Mouse (Mus musculus) layer of hippocampus, postnatal 14 days (tissue): ENCODE measurements around the gene Gm21860. TPM values are rescaled to one million over a fixed set of nuclear protein-coding genes. Genes with fewer than 3 reads are reported as not detected.
A peak's percentile ranks its signal among the peaks of the same experiment; 100 is the strongest.
"Not testable (repeated sequence)": the region's sequence is repeated elsewhere in the genome, so short reads cannot be mapped to it uniquely, and the experiment has no call there.

Source experiments
- DNase-seq, 2 experiments: peaks; one replicate each; pipeline ENCODE4 v3.0.0; 2021 to 2022; ENCODE audit warnings: low spot score in 2 of 2, mixed read lengths in 1 of 2
- total RNA-seq, 2 experiments: library from RNA; stranded (reverse); gene quantifications; 2 replicates each; pipeline ENCODE4 v1.2.3; 2021

The Gm21860 gene
- total RNA-seq, 2 experiments from 2014 or later, result not detected

DNA sequence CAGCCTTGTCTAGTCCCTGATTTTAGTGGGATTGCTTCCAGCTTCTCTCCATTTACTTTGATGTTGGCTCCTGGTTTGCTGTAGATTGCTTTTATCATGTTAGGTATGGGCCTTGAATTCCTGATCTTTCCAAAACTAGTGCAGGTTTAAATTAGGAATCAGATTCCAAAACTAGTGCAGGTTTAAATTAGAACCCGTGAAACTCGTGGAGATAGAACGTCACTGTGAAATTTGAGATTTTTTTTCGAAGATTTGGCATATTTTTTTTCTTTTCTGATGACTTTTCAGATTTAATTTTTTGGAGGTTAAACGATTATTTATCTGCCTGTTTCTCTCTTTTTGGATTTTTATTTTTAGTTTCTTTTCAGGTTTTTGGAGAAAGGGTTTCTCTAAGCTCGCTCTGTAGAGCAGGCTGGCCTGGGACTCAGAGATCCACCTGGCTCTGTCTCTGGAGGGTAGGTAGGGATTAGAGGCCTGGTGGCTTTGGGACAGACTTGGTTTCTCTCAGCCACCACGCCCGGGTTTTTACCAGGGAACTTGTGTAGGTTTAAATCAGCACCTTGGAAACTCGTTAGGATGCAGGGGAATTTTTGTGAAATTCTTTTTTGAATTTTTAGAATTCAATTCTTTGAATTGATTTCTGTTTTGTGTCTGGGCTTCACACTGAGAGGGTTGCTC lies 20.8 kb downstream of the Gm21860 start:
- not testable (repeated sequence) for DNase-seq

DNA sequence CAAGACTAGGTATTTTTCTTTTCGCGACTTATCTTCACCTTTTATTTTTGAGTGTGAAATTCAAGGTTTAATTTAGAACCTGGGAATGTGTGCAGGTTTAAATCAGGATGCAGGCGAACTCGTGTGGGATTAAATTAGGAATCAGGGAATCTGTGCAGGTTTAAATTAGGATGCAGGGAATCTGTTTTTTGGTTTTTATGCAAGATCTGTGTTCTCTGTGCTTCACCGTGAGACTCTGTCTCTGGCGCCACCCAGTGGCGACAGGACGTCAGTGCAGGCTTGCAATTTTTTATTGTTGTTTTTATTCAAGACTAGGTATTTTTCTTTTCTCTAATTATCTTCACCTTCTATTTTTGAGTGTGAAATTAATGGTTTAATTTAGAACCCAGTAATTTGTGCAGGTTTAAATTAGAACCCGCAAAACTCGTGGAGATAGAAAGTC lies 22.5 kb downstream of the Gm21860 start:
- DNase-seq, result peak; percentile 27 to 85

DNA sequence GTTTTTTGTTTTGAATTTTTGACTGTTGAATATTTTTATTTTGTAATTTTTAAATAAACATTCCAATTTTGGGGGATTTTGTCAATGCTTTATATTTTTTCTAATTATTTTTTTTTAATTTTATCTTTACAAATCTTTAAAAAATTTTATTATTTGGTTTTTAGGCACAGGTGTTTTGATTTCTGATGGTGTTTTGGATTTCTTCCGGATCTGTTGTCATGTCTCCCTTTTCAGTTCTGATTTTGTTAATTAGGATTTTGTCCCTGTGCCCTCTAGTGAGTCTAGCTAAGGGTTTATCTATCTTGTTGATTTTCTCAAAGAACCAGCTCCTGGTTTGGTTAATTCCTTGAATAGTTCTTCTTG lies 23.0 kb downstream of the Gm21860 start:
- not testable (repeated sequence) for DNase-seq

DNA sequence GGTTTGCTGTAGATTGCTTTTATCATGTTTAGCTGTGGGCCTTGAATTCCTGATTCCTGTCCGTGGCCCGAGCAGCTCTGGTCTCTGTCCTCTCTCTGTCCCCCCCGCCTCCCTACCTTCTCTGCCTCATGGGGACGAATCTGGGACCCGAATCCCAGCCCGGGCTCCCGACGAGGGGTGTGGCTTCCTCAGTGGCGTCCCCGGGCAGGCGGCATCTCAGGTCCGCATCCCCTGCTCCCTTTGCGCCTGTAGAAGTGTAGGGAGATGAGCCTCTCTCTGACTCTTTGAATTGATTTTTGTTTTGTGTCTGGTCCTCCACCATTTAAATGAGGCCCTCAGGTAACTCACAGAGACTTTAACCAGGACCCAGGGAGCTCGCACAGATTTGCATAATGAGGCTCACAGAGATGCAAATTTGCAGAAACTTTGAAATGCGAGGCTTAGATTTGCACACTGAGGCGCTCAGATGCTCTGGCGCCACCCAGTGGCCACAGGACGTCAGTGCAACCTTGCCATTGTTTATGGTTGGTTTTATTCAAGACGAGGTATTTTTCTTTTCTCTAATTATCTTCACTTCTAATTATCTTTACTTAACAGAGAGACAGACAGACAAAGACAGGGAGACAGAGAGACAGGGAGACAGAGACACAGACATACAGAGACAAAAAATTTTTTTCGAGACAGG lies 23.6 kb downstream of the Gm21860 start:
- not testable (repeated sequence) for DNase-seq

DNA sequence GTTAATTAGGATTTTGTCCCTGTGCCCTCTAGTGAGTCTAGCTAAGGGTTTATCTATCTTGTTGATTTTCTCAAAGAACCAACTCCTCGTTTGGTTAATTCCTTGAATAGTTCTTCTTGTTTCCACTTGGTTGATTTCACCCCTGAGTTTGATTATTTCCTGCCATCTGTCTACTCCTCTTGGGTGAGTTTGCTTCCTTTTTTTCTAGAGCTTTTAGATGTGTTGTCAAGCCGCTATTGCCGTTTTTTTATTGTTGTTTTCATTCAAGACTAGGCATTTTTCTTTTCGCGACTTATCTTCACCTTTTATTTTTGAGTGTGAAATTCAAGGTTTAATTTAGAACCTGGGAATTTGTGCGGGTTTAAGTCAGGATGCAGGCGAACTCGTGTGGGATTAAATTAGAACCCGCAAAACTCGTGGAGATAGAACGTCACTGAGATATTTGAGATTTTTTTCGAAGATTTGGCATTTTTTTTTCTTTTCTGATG lies 24.8 kb downstream of the Gm21860 start:
- DNase-seq, result not testable (repeated sequence)

DNA sequence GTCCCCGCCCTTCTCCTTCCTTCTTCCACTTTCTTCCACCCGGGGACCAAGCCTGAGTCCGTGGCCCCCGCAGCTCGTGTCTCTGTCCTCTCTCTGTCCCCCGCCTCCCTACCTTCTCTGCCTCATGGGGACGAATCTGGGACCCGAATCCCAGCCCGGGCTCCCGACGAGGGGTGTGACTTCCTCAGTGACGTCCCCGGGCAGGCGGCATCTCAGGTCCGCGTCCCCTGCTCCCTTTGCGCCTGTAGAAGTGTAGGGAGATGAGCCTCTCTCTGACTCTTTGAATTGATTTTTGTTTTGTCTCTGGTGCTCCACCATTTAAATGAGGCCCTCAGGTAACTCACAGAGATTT lies 25.7 kb downstream of the Gm21860 start:
- not testable (repeated sequence) for DNase-seq

DNA sequence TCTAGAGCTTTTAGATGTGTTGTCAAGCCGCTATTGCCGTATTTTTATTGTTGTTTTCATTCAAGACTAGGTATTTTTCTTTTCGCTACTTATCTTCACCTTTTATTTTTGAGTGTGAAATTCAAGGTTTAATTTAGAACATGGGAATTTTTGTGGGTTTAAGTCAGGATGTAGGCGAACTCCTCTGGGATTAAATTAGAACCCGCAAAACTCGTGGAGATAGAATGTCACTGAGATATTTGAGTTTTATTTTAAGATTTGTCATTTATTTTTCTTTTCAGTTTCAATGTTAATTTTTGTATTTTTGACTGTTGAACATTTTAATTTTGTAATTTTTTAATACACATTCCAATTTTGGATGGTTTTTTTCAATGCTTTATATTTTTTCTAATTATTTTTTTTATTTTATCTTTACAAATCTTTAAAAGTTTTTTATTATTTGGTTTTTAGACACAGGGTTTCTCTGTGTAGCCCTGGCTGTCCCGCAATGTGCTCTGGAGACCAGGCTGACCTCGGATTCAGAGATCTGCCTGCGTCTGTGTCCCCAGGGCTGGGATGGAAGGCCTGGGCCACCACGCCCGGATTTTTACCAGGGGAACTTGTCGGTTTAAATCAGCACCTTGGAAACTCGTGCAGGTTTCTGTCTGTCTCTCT lies 26.2 kb downstream of the Gm21860 start:
- DNase-seq, result not testable (repeated sequence)

DNA sequence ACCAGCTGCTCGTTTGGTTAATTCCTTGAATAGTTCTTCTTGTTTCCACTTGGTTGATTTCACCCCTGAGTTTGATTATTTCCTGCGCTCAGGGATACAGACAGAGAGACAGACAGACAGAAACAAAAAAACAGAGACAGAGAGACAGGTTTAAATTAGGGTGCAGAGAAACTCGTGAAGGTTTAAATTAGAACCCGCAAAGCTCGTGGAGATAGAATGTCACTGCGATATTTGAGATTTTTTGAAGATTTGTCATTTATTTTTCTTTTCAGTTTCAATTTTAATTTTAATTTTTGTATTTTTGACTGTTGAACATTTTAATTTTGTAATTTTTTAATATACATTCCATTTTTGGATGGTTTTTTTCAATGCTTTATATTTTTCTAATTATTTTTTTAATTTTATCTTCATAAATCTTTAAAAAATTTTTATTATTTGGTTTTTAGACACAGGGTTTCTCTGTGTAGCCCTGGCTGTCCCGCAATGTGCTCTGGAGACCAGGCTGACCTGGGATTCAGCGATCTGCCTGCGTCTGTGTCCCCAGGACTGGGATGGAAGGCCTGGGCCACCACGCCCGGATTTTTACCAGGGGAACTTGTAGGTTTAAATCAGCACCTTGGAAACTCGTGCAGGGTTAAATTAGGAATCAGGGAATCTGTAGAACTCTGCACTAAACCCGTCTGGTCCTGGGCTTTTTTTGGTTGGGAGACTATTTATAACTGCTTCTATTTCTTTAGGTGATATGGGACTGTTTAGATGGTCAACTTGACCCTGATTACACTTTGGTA lies 27.3 kb downstream of the Gm21860 start:
- not testable (repeated sequence) for DNase-seq

DNA sequence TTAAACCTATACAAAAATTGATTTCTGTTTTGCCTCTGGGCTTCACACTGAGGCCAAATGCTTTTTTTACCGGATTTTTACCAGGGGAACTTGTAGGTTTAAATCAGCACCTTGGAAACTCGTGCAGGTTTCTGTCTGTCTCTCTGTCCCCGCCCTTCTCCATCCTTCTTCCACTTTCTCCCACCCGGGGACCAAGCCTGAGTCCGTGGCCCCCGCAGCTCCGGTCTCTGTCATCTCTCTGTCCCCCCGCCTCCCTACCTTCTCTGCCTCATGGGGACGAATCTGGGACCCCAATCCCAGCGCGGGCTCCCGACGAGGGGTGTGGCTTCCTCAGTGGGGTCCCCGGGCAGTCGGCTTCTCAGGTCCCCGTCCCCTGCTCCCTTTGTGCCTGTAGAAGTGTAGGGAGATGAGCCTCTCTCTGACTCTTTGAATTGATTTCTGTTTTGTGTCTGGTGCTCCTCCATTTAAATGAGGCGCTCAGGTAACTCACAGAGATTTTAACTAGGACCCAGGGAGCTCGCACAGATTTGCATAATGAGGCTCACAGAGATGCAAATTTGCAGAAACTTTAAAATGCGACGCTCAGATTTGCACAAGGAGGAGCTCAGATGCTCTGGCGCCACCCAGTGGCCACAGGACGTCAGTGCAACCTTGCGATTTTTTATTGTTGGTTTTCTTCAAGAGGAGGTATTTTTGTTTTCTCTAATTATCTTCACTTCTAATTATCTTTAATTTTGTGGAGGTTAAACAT lies 28.7 kb downstream of the Gm21860 start:
- DNase-seq, result not testable (repeated sequence)

DNA sequence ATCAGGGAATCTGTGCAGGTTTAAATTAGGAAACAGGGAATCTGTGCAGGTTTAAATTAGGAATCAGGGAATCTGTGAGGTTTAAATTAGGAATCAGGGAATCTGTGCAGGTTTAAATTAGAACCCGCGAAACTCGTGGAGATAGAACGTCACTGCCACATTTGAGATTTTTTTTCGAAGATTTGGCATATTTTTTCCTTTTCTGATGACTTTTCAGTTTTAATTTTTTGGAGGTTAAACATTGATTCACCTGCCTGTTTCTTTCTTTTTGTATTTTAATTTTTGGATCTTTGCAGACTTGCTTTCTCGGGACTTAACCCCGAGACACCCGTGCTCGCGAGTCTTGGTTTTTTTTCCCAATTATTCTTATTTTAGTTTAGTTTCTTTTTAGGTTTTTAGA lies 29.5 kb downstream of the Gm21860 start:
- not testable (repeated sequence) for DNase-seq

DNA sequence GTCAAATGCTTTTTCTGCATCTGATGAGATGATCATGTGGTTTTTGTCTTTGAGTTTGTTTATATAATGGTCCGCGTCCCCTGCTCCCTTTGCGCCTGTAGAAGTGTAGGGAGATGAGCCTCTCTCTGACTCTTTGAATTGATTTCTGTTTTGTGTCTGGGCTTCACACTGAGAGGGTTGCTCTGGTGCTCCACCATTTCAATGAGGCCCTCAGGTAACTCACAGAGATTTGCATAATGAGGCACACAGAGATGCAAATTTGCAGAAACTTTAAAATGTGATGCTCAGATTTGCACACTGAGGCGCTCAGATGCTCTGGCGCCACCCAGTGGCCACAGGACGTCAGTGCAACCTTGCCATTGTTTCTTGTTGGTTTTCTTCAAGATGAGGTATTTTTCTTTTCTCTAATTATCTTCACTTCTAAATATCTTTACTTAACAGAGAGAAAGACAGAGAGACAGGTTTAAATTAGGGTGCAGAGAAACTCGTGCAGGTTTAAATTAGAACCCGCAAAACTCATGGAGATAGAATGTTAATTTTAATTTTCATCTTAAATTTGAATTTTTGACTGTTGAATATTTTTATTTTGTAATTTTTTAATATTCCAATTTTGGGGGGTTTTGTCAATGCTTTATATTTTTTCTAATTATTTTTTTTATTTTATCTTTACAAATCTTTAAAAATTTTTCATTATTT lies 30.5 kb downstream of the Gm21860 start:
- not testable (repeated sequence) for DNase-seq

DNA sequence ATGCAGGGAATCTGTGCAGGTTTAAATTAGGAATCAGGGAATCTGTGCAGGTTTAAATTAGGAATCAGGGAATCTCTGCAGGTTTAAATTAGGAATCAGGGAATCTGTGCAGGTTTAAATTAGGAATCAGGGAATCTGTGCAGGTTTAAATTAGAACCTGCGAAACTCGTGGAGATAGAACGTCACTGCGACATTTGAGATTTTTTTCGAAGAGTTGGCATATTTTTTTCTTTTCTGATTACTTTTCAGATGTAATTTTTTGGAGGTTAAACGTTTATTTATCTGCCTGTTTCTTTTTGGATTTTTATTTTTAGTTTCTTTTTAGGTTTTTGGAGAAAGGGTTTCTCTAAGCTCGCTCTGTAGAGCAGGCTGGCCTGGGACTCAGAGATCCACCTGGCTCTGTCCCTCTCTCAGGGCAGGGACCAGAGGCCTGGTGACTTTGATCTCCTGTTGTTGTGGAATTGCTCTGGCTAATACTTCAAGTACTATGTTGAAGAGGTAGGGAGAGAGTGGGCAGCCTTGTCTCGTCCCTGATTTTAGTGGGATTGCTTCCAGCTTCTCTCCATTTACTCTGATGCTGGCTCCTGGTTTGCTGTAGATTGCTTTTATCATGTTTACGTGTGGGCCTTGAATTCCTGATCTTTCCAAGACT lies 31.2 kb downstream of the Gm21860 start:
- peak in 1 of 2 experiments; percentile 28 for DNase-seq

DNA sequence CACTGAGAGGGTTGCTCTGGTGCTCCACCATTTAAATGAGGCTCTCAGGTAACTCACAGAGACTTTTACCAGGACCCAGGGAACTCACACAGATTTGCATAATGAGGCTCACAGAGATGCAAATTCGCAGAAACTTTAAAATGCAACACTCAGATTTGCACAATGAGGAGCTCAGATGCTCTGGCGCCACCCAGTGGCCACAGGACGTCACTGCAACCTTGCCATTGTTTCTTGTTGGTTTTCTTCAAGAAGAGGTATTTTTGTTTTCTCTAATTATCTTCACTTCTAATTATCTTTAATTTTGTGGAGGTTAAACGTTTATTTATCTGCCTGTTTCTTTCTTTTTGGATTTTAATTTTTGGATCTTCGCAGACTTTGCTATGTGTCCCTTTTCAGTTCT lies 34.1 kb downstream of the Gm21860 start:
- DNase-seq, result not testable (repeated sequence)

DNA sequence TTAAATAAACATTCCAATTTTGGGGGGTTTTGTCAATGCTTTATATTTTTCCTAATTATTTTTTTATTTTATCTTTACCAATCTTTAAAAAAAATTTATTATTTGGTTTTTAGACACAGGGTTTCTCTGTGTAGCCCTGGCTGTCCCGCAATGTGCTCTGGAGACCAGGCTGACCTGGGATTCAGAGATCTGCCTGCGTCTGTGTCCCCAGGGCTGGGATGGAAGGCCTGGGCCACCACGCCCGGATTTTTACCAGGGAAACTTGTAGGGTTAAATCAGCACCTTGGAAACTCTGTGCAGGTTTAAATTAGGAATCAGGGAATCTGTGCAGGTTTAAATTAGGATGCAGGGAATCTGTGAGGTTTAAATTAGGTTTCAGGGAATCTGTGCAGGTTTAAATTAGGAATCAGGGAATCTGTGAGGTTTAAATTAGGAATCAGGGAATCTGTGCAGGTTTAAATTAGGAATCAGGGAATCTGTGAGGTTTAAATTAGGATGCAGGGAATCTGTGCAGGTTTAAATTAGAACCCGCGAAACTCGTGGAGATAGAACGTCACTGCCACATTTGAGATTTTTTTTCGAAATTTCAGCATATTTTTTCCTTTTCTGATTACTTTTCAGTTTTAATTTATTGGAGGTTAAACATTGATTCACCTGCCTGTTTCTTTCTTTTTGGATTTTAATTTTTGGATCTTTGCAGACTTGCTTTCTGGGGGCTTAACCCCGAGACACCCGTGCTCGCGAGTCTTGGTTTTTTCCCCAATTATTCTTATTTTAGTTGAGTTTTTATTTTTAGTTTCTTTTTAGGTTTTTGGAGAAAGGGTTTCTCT lies 35.0 kb downstream of the Gm21860 start:
- DNase-seq, result not testable (repeated sequence)

DNA sequence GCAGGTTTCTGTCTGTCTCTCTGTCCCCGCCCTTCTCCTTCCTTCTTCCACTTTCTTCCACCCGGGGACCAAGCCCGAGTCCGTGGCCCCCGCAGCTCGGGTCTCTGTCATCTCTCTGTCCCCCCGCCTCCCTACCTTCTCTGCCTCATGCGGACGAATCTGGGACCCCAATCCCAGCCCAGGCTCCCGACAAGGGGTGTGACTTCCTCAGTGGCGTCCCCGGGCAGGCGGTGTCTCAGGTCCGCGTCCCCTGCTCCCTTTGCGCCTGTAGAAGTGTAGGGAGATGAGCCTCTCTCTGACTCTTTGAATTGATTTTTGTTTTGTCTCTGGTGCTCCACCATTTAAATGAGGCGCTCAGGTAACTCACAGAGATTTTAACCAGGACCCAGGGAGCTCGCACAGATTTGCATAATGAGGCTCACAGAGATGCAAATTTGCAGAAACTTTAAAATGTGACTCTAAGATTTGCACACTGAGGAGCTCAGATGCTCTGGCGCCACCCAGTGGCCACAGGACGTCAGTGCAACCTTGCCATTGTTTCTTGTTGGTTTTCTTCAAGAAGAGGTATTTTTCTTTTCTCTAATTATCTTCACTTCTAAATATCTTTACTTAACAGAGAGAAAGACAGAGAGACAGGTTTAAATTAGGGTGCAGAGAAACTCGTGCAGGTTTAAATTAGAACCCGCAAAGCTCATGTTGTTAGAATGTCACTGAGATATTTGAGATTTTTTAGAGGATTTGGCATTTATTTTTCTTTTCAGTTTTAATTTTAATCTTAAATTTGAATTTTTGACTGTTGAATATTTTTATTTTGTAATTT lies 35.8 kb downstream of the Gm21860 start:
- DNase-seq, result peak; percentile 50 to 67

DNA sequence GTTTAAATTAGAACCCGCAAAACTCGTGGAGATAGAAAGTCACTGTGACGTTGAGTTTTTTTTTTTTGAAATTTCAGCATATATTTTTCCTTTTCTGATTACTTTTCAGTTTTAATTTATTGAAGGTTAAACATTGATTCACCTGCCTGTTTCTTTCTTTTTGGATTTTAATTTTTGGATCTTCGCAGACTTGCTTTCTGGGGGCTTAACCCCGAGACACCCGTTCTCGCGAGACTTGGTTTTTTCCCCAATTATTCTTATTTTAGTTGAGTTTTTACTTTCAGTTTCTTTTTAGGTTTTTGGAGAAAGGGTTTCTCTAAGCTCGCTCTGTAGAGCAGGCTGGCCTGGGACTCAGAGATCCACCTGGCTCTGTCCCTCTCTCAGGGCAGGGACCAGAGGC lies 36.6 kb downstream of the Gm21860 start:
- not testable (repeated sequence) for DNase-seq

DNA sequence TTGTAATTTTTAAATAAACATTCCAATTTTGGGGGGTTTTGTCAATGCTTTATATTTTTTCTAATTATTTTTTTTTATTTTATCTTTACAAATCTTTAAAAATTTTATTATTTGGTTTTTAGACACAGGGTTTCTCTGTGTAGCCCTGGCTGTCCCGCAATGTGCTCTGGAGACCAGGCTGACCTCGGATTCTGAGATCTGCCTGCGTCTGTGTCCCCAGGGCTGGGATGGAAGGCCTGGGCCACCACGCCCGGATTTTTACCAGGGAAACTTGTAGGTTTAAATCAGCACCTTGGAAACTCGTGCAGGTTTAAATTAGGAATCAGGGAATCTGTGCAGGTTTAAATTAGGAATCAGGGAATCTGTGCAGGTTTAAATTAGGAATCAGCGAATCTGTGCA lies 37.1 kb downstream of the Gm21860 start:
- DNase-seq, result not testable (repeated sequence)
